In the genomic region with DNA sequence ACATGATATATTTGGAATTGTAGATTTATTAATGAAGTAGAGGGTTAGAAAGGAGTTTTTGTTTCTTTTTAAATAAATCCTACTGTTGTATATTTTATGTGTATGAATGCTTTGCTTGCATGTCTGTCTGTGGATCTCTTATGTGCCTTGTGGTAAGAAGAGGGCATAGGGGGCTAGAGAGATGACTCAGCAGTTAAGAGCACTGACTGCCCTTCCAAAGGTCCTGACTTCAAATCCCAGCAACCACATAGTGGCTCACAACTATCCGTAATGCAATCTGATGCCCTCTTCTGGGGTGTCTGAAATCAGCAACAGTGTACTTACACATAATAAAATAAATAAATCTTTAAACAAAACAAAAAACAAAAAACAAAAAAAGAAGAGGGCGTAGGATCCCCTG, we compare ENCODE assay signal across 28 mouse cellular contexts. TPM values are rescaled to one million over a fixed set of nuclear protein-coding genes. Genes with fewer than 3 reads are reported as not detected.
"Had no signal": no experiment of that assay in that cellular context is flagged by ENCODE, and none has a peak within 500 bp of the region (broad histone marks: within the 10 kb centered on the region; RNA-seq: fewer than 3 reads in every experiment).

No protein-coding gene starts in this region.

- H3K9me3 ChIP-seq: heart, embryonic 15.5 days; hindbrain, embryonic 13.5 days; hindbrain, embryonic 15.5 days; kidney, embryonic 15.5 days; limb, embryonic 13.5 days; limb, embryonic 15.5 days; liver, embryonic 12.5 days had no signal

- H3K36me3 ChIP-seq: hindbrain, embryonic 13.5 days; hindbrain, embryonic 15.5 days; kidney, embryonic 15.5 days; liver, embryonic 12.5 days had no signal

- H3K27ac ChIP-seq: heart, adult 2 months; heart, embryonic 13.5 days; heart, embryonic 15.5 days; hindbrain, embryonic 13.5 days; hindbrain, embryonic 15.5 days; hindbrain, postnatal 0 days; kidney, embryonic 15.5 days; kidney, postnatal 0 days; limb, embryonic 13.5 days; limb, embryonic 15.5 days; liver, embryonic 12.5 days; liver, embryonic 14.5 days had no signal

- H3K4me1 ChIP-seq: heart, embryonic 15.5 days; hindbrain, embryonic 13.5 days; hindbrain, embryonic 15.5 days; kidney, embryonic 15.5 days; limb, embryonic 13.5 days; limb, embryonic 15.5 days had no signal

- H3K4me3 ChIP-seq: heart, adult 2 months; heart, embryonic 13.5 days; heart, embryonic 15.5 days; hindbrain, embryonic 13.5 days; hindbrain, embryonic 15.5 days; kidney, embryonic 15.5 days; limb, embryonic 13.5 days; limb, embryonic 15.5 days; liver, embryonic 12.5 days had no signal

- H3K9ac ChIP-seq: heart, embryonic 13.5 days; heart, embryonic 15.5 days; hindbrain, embryonic 13.5 days; hindbrain, embryonic 15.5 days; kidney, embryonic 15.5 days; limb, embryonic 13.5 days; limb, embryonic 15.5 days; liver, embryonic 12.5 days; liver, embryonic 14.5 days had no signal

- H3K27me3 ChIP-seq: heart, embryonic 13.5 days; heart, embryonic 15.5 days; hindbrain, embryonic 13.5 days; hindbrain, embryonic 15.5 days; kidney, embryonic 15.5 days; limb, embryonic 13.5 days; limb, embryonic 15.5 days; liver, embryonic 12.5 days had no signal

- DNase-seq: gastrocnemius, postnatal 10 days; gastrocnemius, postnatal 36 days; heart, adult 11 months; heart, adult 2 months; heart, postnatal 14 days; heart, postnatal 36 days; kidney, adult 11 months; kidney, adult 2 months; kidney, adult 9 months; kidney, postnatal 14 days; kidney, postnatal 36 days; layer of hippocampus, adult 9-11 months; layer of hippocampus, postnatal 36 days; left cerebral cortex, postnatal 4 days had no signal

- ATAC-seq: hindbrain, postnatal 0 days; intestine, embryonic 16.5 days; liver, embryonic 12.5 days had no signal

- H3K4me2 ChIP-seq: heart, embryonic 11.5 days; heart, embryonic 13.5 days; heart, embryonic 15.5 days; hindbrain, embryonic 13.5 days; hindbrain, embryonic 15.5 days; kidney, embryonic 15.5 days; limb, embryonic 13.5 days; limb, embryonic 15.5 days; liver, embryonic 12.5 days had no signal

RNA-seq across cellular contexts. Expression of a gene that starts 24.5 kb away (rescaled TPM):
- polyA plus RNA-seq: heart, embryonic 13.5 days; hindbrain, embryonic 11.5 days; liver, embryonic 12.5 days had no signal
